Mouse (Mus musculus): Measurements from ENCODE around the gene Sbk1. TPM values are rescaled to one million over a fixed set of nuclear protein-coding genes. Genes with fewer than 3 reads are reported as not detected.

Sbk1 gene
- polyA plus RNA-seq, 1 experiment: 21.0 TPM

GRCm38 (mm10) chr7:126236794-126237192, 35.6 kb upstream of the Sbk1 start:
- WGBS: 33% methylated on average over 5 of the region's 5 CpGs
- H3K4me3 ChIP-seq (replicated peaks; ENCODE audit: control insufficient read depth, low read depth, low read length): no peak overlapping the region
- peaks cover 4% of the 10 kb centered on the region for H3K4me1 ChIP-seq (ENCODE audit: control insufficient read depth, insufficient read depth, low read length)
- TF ChIP-seq CTCF (IDR thresholded peaks at IDR 0.05; ENCODE audit: control insufficient read depth, insufficient read depth, low read length) (no peak), POLR2A (IDR thresholded peaks at IDR 0.05; ENCODE audit: borderline replicate concordance, control insufficient read depth, low read depth, low read length) (no peak)
- H3K27ac ChIP-seq (ENCODE audit: control insufficient read depth, insufficient read depth, low read depth, low read length, poor library complexity): no peak overlapping the region

- WGBS: 74% methylated on average over 14 of the region's 14 CpGs
Observed at GRCm38 (mm10) chr7:126240814-126241360, 31.5 kb upstream of the Sbk1 start.

GRCm38 (mm10) chr7:126244168-126244750, 28.2 kb upstream of the Sbk1 start:
- Histone ChIP-seq H3K4me3 (replicated peaks; ENCODE audit: control insufficient read depth, low read depth, low read length) (no peak overlapping the region), H3K27ac (ENCODE audit: control insufficient read depth, insufficient read depth, low read depth, low read length, poor library complexity) (no peak overlapping the region), H3K4me1 (ENCODE audit: control insufficient read depth, insufficient read depth, low read length) (peaks cover 1% of the 10 kb centered on the region; the same call in 1 of the 2 replicates)
- TF ChIP-seq POLR2A (IDR thresholded peaks at IDR 0.05; ENCODE audit: borderline replicate concordance, control insufficient read depth, low read depth, low read length) (no peak), CTCF (IDR thresholded peaks at IDR 0.05; ENCODE audit: control insufficient read depth, insufficient read depth, low read length) (no peak)
- 37% methylated on average over 6 of the region's 6 CpGs for WGBS

More at GRCm38 (mm10) chr7:126240814-126241360, 31.5 kb upstream of the Sbk1 start:
- Histone ChIP-seq H3K27ac (ENCODE audit: control insufficient read depth, insufficient read depth, low read depth, low read length, poor library complexity) (no peak overlapping the region), H3K4me3 (replicated peaks; ENCODE audit: control insufficient read depth, low read depth, low read length) (no peak overlapping the region), H3K4me1 (ENCODE audit: control insufficient read depth, insufficient read depth, low read length) (peaks cover 3% of the 10 kb centered on the region)
- TF ChIP-seq POLR2A (IDR thresholded peaks at IDR 0.05; ENCODE audit: borderline replicate concordance, control insufficient read depth, low read depth, low read length) (no peak), CTCF (IDR thresholded peaks at IDR 0.05; ENCODE audit: control insufficient read depth, insufficient read depth, low read length) (no peak)

GRCm38 (mm10) chr7:126248088-126248487, 24.3 kb upstream of the Sbk1 start:
- Histone ChIP-seq H3K27ac (ENCODE audit: control insufficient read depth, insufficient read depth, low read depth, low read length, poor library complexity) (no peak overlapping the region), H3K4me1 (ENCODE audit: control insufficient read depth, insufficient read depth, low read length) (peaks cover 1% of the 10 kb centered on the region; the same call in 1 of the 2 replicates), H3K4me3 (replicated peaks; ENCODE audit: control insufficient read depth, low read depth, low read length) (no peak overlapping the region)
- WGBS: 32% methylated on average over 6 of the region's 6 CpGs
- TF ChIP-seq POLR2A (IDR thresholded peaks at IDR 0.05; ENCODE audit: borderline replicate concordance, control insufficient read depth, low read depth, low read length): no peak

- TF ChIP-seq CTCF (IDR thresholded peaks at IDR 0.05; ENCODE audit: control insufficient read depth, insufficient read depth, low read length) (no peak), POLR2A (IDR thresholded peaks at IDR 0.05; ENCODE audit: borderline replicate concordance, control insufficient read depth, low read depth, low read length) (no peak)
- no peak overlapping the region for H3K4me3 ChIP-seq (replicated peaks; ENCODE audit: control insufficient read depth, low read depth, low read length)
- 75% methylated on average over 17 of the region's 17 CpGs for WGBS
- H3K4me1 ChIP-seq (ENCODE audit: control insufficient read depth, insufficient read depth, low read length): peaks cover 1% of the 10 kb centered on the region; the same call in 1 of the 2 replicates
- H3K27ac ChIP-seq (ENCODE audit: control insufficient read depth, insufficient read depth, low read depth, low read length, poor library complexity): no peak overlapping the region
Observed at GRCm38 (mm10) chr7:126248641-126249141, 23.7 kb upstream of the Sbk1 start.

DNA sequence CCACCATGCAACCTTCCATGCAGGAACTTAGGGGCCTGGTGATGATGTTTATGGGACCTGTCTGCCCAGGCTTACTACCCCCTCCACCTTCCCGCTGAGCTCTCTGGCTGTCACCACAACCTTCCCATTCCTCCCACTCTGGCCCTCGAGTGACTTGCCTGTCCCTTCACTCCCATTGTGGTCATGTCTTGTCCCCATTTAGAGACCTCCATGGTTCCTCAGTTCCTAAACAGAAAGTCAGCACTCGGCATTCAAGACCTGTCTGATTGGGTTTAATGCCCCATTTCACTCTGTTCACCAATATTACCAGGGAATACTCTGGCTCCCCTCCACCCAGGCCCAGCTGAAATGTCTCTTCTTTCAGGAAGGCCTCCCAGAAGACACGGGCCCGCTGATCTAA, 23.3 kb upstream of the Sbk1 start:
- WGBS: 75% methylated on average over 5 of the region's 5 CpGs
- no peak for TF ChIP-seq CTCF (IDR thresholded peaks at IDR 0.05; ENCODE audit: control insufficient read depth, insufficient read depth, low read length)
- no peak for TF ChIP-seq POLR2A (IDR thresholded peaks at IDR 0.05; ENCODE audit: borderline replicate concordance, control insufficient read depth, low read depth, low read length)
- no peak overlapping the region for H3K27ac ChIP-seq (ENCODE audit: control insufficient read depth, insufficient read depth, low read depth, low read length, poor library complexity)
- no peak overlapping the region for H3K4me3 ChIP-seq (replicated peaks; ENCODE audit: control insufficient read depth, low read depth, low read length)
- H3K4me1 ChIP-seq (ENCODE audit: control insufficient read depth, insufficient read depth, low read length): no peaks in the 10 kb centered on the region

- Histone ChIP-seq H3K4me3 (replicated peaks; ENCODE audit: control insufficient read depth, low read depth, low read length) (no peak overlapping the region), H3K4me1 (ENCODE audit: control insufficient read depth, insufficient read depth, low read length) (no peaks in the 10 kb centered on the region), H3K27ac (ENCODE audit: control insufficient read depth, insufficient read depth, low read depth, low read length, poor library complexity) (no peak overlapping the region)
- 82% methylated on average over 3 of the region's 3 CpGs for WGBS
- TF ChIP-seq POLR2A (IDR thresholded peaks at IDR 0.05; ENCODE audit: borderline replicate concordance, control insufficient read depth, low read depth, low read length): no peak
- no peak for TF ChIP-seq CTCF (IDR thresholded peaks at IDR 0.05; ENCODE audit: control insufficient read depth, insufficient read depth, low read length)
Observed at GRCm38 (mm10) chr7:126249986-126250385, 22.4 kb upstream of the Sbk1 start.

- Histone ChIP-seq H3K27ac (ENCODE audit: control insufficient read depth, insufficient read depth, low read depth, low read length, poor library complexity) (no peak overlapping the region), H3K4me3 (replicated peaks; ENCODE audit: control insufficient read depth, low read depth, low read length) (no peak overlapping the region), H3K4me1 (ENCODE audit: control insufficient read depth, insufficient read depth, low read length) (no peaks in the 10 kb centered on the region)
- WGBS: 84% methylated on average over 7 of the region's 7 CpGs
- no peak for TF ChIP-seq CTCF (IDR thresholded peaks at IDR 0.05; ENCODE audit: control insufficient read depth, insufficient read depth, low read length)
- TF ChIP-seq POLR2A (IDR thresholded peaks at IDR 0.05; ENCODE audit: borderline replicate concordance, control insufficient read depth, low read depth, low read length): no peak
Observed at GRCm38 (mm10) chr7:126250481-126250880, 21.9 kb upstream of the Sbk1 start.

Measured in bone marrow, adult 2 months (tissue).